Mouse (Mus musculus) CH12.LX (cell line): ENCODE measurements around the gene Eif5b. TPM values are rescaled to one million over a fixed set of nuclear protein-coding genes. Genes with fewer than 3 reads are reported as not detected.
A peak's percentile ranks its signal among the peaks of the same experiment; 100 is the strongest.

Experiments used
- DNase-seq: peaks from one replicate; pipeline ENCODE4 v3.0.0-alpha.2; 2013; ENCODE audit errors: extremely low read depth
- H3K27ac ChIP-seq: 2 replicates; pipeline ENCODE4 v1.5.1; 2012; ENCODE audit warnings: low read depth, mild to moderate bottlenecking, control low read depth, moderate library complexity; ENCODE audit not compliant: insufficient read depth
- H3K27me3 ChIP-seq: replicated peaks from 2 replicates; pipeline ENCODE3; 2012; ENCODE audit warnings: inconsistent platforms
- H3K36me3 ChIP-seq, 2 experiments: replicated peaks in 1 of 2; 2 replicates each; pipeline versions ENCODE3 to v1.6.1; 2012; ENCODE audit warnings: inconsistent platforms in 1 of 2, low read length in 1 of 2, mild to moderate bottlenecking in 1 of 2, mixed read lengths in 1 of 2, moderate library complexity in 1 of 2; ENCODE audit not compliant: control insufficient read depth in 1 of 2, insufficient read depth in 1 of 2
- H3K4me1 ChIP-seq, 2 experiments: 2 replicates each; pipeline ENCODE4 v1.6.1; 2012; ENCODE audit warnings: inconsistent platforms in 1 of 2, moderate library complexity in 1 of 2; ENCODE audit not compliant: insufficient read depth in 2 of 2, control insufficient read depth in 1 of 2
- H3K4me2 ChIP-seq: 2 replicates; pipeline ENCODE4 v1.6.1; 2012; ENCODE audit warnings: low read depth, mild to moderate bottlenecking, control low read depth; ENCODE audit not compliant: poor library complexity, insufficient read depth, severe bottlenecking
- H3K4me3 ChIP-seq, 3 experiments: fragments of 150-350 bp in 1 of 3; sonication (generic) in 1 of 3; replicated peaks in 1 of 3; 2 replicates each; pipeline versions ENCODE3 to v1.5.1; 2011 to 2012; ENCODE audit warnings: low read depth in 2 of 3, low read length in 2 of 3, mild to moderate bottlenecking in 2 of 3, moderate library complexity in 2 of 3, control low read depth in 1 of 3, improper control_type of control experiment in 1 of 3, inconsistent platforms in 1 of 3, mixed read lengths in 1 of 3; ENCODE audit not compliant: poor library complexity in 1 of 3
- H3K79me2 ChIP-seq: replicated peaks from 2 replicates; pipeline ENCODE4 v1.6.1; 2012; ENCODE audit warnings: mild to moderate bottlenecking, moderate library complexity; ENCODE audit not compliant: control insufficient read depth, poor library complexity, insufficient read depth, severe bottlenecking; ENCODE audit errors: extremely low read depth
- H3K9ac ChIP-seq: 2 replicates; pipeline ENCODE4 v1.6.1; 2012; ENCODE audit warnings: low read depth, mild to moderate bottlenecking, control low read depth, moderate library complexity; ENCODE audit not compliant: insufficient read depth
- H3K9me3 ChIP-seq: replicated peaks from 2 replicates; pipeline ENCODE3; 2012; ENCODE audit warnings: low read length, inconsistent platforms, mixed read lengths
- BHLHE40 ChIP-seq: IDR thresholded peaks from 2 replicates; pipeline ENCODE4 v1.6.1; 2011; ENCODE audit warnings: mild to moderate bottlenecking, low read depth, low read length, improper control_type of control experiment
- CHD1 ChIP-seq: IDR thresholded peaks from 2 replicates; pipeline ENCODE4 v1.6.1; 2012; ENCODE audit warnings: low read depth, low read length, improper control_type of control experiment, inconsistent platforms
- CHD2 ChIP-seq: IDR thresholded peaks from 2 replicates; pipeline ENCODE4 v1.6.1; 2011; ENCODE audit warnings: low read length, improper control_type of control experiment
- CTCF ChIP-seq, 2 experiments: IDR thresholded peaks in 1 of 2; conservative IDR thresholded peaks in 1 of 2; 2 replicates each; pipeline ENCODE4 v1.5.1; 2011 to 2012; ENCODE audit warnings: low read depth in 2 of 2, low read length in 2 of 2, improper control_type of control experiment in 1 of 2, inconsistent platforms in 1 of 2, mild to moderate bottlenecking in 1 of 2, moderate library complexity in 1 of 2
- E2F4 ChIP-seq: IDR thresholded peaks from 2 replicates; pipeline ENCODE4 v1.6.1; 2011; ENCODE audit warnings: low read depth, low read length, improper control_type of control experiment; ENCODE audit not compliant: insufficient replicate concordance
- ELF1 ChIP-seq: IDR thresholded peaks from 2 replicates; pipeline ENCODE4 v1.6.1; 2014; ENCODE audit warnings: low read depth, mild to moderate bottlenecking, inconsistent platforms, low read length, improper control_type of control experiment
- EP300 ChIP-seq: IDR thresholded peaks from 2 replicates; pipeline ENCODE4 v1.6.1; 2011; ENCODE audit warnings: low read length, improper control_type of control experiment
- ETS1 ChIP-seq: conservative IDR thresholded peaks from 2 replicates; pipeline ENCODE4 v1.6.1; 2012; ENCODE audit warnings: low read depth, mild to moderate bottlenecking, inconsistent platforms, low read length, improper control_type of control experiment, moderate library complexity
- GABPA ChIP-seq: IDR thresholded peaks from 2 replicates; pipeline ENCODE4 v1.6.1; 2012; ENCODE audit warnings: low read depth, low read length, improper control_type of control experiment, inconsistent platforms; ENCODE audit not compliant: insufficient replicate concordance
- HCFC1 ChIP-seq: IDR thresholded peaks from 2 replicates; pipeline ENCODE4 v1.6.1; 2012; ENCODE audit warnings: low read depth, mild to moderate bottlenecking, inconsistent platforms, low read length, improper control_type of control experiment
- IRF4 ChIP-seq: IDR thresholded peaks from 2 replicates; pipeline ENCODE4 v1.6.1; 2014; ENCODE audit warnings: low read depth, mild to moderate bottlenecking, inconsistent platforms, low read length, improper control_type of control experiment
- JUN ChIP-seq: IDR thresholded peaks from 2 replicates; pipeline ENCODE4 v1.6.1; 2011; ENCODE audit warnings: low read depth, mild to moderate bottlenecking, low read length, improper control_type of control experiment, moderate library complexity; ENCODE audit not compliant: insufficient read depth
- JUND ChIP-seq: conservative IDR thresholded peaks from 2 replicates; pipeline ENCODE4 v1.6.1; 2011; ENCODE audit warnings: low read depth, low read length, improper control_type of control experiment
- KAT2A ChIP-seq: IDR thresholded peaks from 2 replicates; pipeline ENCODE4 v1.6.1; 2012; ENCODE audit warnings: low read length, improper control_type of control experiment, inconsistent platforms; ENCODE audit not compliant: insufficient replicate concordance
- MAFK ChIP-seq: IDR thresholded peaks from 2 replicates; pipeline ENCODE4 v1.6.1; 2011; ENCODE audit warnings: low read length, improper control_type of control experiment; ENCODE audit not compliant: insufficient replicate concordance
- MAX ChIP-seq: IDR thresholded peaks from 2 replicates; pipeline ENCODE4 v1.6.1; 2011; ENCODE audit warnings: low read length, improper control_type of control experiment
- MAZ ChIP-seq: IDR thresholded peaks from 2 replicates; pipeline ENCODE4 v1.6.1; 2012; ENCODE audit warnings: low read depth, mild to moderate bottlenecking, inconsistent platforms, low read length, improper control_type of control experiment, moderate library complexity
- MEF2A ChIP-seq: IDR thresholded peaks from 2 replicates; pipeline ENCODE4 v1.6.1; 2014; ENCODE audit warnings: low read depth, mild to moderate bottlenecking, inconsistent platforms, low read length, improper control_type of control experiment, borderline replicate concordance
- MXI1 ChIP-seq: IDR thresholded peaks from 2 replicates; pipeline ENCODE4 v1.6.1; 2011; ENCODE audit warnings: mild to moderate bottlenecking, low read depth, low read length, improper control_type of control experiment
- MYC ChIP-seq: IDR thresholded peaks from 2 replicates; pipeline ENCODE4 v1.6.1; 2011; ENCODE audit warnings: low read depth, mild to moderate bottlenecking, improper control_type of control experiment, low read length
- NELFE ChIP-seq: IDR thresholded peaks from 2 replicates; pipeline ENCODE4 v1.6.1; 2011; ENCODE audit warnings: low read depth, low read length, improper control_type of control experiment
- NRF1 ChIP-seq: IDR thresholded peaks from 2 replicates; pipeline ENCODE4 v1.6.1; 2014; ENCODE audit warnings: low read depth, mild to moderate bottlenecking, inconsistent platforms, low read length, improper control_type of control experiment, moderate library complexity
- PAX5 ChIP-seq: IDR thresholded peaks from 2 replicates; pipeline ENCODE4 v1.6.1; 2012; ENCODE audit warnings: low read length, inconsistent platforms, mixed read lengths
- POLR2A ChIP-seq: IDR thresholded peaks from 2 replicates; pipeline ENCODE4 v1.6.1; 2011; ENCODE audit warnings: low read depth, mild to moderate bottlenecking, improper control_type of control experiment, low read length
- POLR2AphosphoS2 ChIP-seq: IDR thresholded peaks from 2 replicates; pipeline ENCODE4 v1.6.1; 2011; ENCODE audit warnings: low read depth, low read length, improper control_type of control experiment
- RAD21 ChIP-seq: IDR thresholded peaks from 2 replicates; pipeline ENCODE4 v1.6.1; 2011; ENCODE audit warnings: low read depth, mild to moderate bottlenecking, low read length, improper control_type of control experiment, moderate library complexity
- RCOR1 ChIP-seq: conservative IDR thresholded peaks from 2 replicates; pipeline ENCODE4 v1.6.1; 2012; ENCODE audit warnings: low read depth, mild to moderate bottlenecking, inconsistent platforms, low read length, improper control_type of control experiment
- SIN3A ChIP-seq: IDR thresholded peaks from 2 replicates; pipeline ENCODE4 v1.6.1; 2012; ENCODE audit warnings: low read length, improper control_type of control experiment, inconsistent platforms
- SMC3 ChIP-seq: IDR thresholded peaks from 2 replicates; pipeline ENCODE4 v1.6.1; 2011; ENCODE audit warnings: low read depth, low read length, improper control_type of control experiment
- TBP ChIP-seq: conservative IDR thresholded peaks from 2 replicates; pipeline ENCODE4 v1.6.1; 2011; ENCODE audit warnings: low read depth, low read length, improper control_type of control experiment
- TCF12 ChIP-seq: IDR thresholded peaks from 2 replicates; pipeline ENCODE4 v1.6.1; 2014; ENCODE audit warnings: low read depth, mild to moderate bottlenecking, inconsistent platforms, low read length, improper control_type of control experiment
- UBTF ChIP-seq: IDR thresholded peaks from 2 replicates; pipeline ENCODE4 v1.6.1; 2012; ENCODE audit warnings: low read depth, mild to moderate bottlenecking, inconsistent platforms, low read length, improper control_type of control experiment, moderate library complexity
- USF1 ChIP-seq: IDR thresholded peaks from 2 replicates; pipeline ENCODE4 v1.6.1; 2014; ENCODE audit warnings: low read depth, mild to moderate bottlenecking, inconsistent platforms, low read length, improper control_type of control experiment
- USF2 ChIP-seq: conservative IDR thresholded peaks from 2 replicates; pipeline ENCODE4 v1.6.1; 2011; ENCODE audit warnings: low read depth, low read length, improper control_type of control experiment
- ZC3H11A ChIP-seq: IDR thresholded peaks from 2 replicates; pipeline ENCODE4 v1.6.1; 2012; ENCODE audit warnings: low read depth, mild to moderate bottlenecking, inconsistent platforms, low read length, improper control_type of control experiment
- ZKSCAN1 ChIP-seq: IDR thresholded peaks from 2 replicates; pipeline ENCODE4 v1.6.1; 2012; ENCODE audit warnings: low read depth, inconsistent platforms, low read length, improper control_type of control experiment, borderline replicate concordance
- ZMIZ1 ChIP-seq: IDR thresholded peaks from 2 replicates; pipeline ENCODE4 v1.6.1; 2012; ENCODE audit warnings: low read depth, mild to moderate bottlenecking, inconsistent platforms, low read length, improper control_type of control experiment
- ZNF384 ChIP-seq: IDR thresholded peaks from 2 replicates; pipeline ENCODE4 v1.6.1; 2012; ENCODE audit warnings: low read depth, low read length, improper control_type of control experiment, inconsistent platforms
- dilution Hi-C: fragments of 300-500 bp; cut with MboI; formaldehyde crosslinking; loops from 2 replicates; pipeline ENCODE4 v1.14.3; 2020; ENCODE audit warnings: low sequenced_read_pairs; ENCODE audit not compliant: extremely low pct_unique_long_range_greater_than_20kb, extremely low pct_ligation_motif_present
- in situ Hi-C: fragments of 300-500 bp; cut with MboI; formaldehyde crosslinking; loops from 3 replicates; pipeline ENCODE4 v1.14.3; 2019; ENCODE audit warnings: low sequenced_read_pairs, low pct_ligation_motif_present, low pct_unique_long_range_greater_than_20kb, mixed read lengths
- polyA plus RNA-seq: library from polyadenylated mRNA; unstranded; fragments of >175 nt; gene quantifications from 2 replicates; pipeline ENCODE4 v1.2.1, GENCODE M21; 2012; ENCODE audit warnings: low read depth; ENCODE audit not compliant: insufficient read length
- total RNA-seq, 2 experiments: library from RNA; depleted of rRNA; stranded (reverse); fragments of 300-350 nt in 1 of 2; fragments of >200 nt in 1 of 2; gene quantifications; 2 replicates each; pipeline ENCODE4 v1.2.3; 2012 to 2014

The Eif5b gene
- total and polyA plus RNA-seq, 3 experiments = 22.2 to 101 (median 29.8) TPM

- TF ChIP-seq RAD21 (no peak), ETS1 (no peak; the same call in 1 of the 2 replicates), MEF2A (peak; percentile 17; the same call in 1 of the 2 replicates), ZMIZ1 (peak; percentile 84; the same call in 1 of the 2 replicates), RCOR1 (no peak), MXI1 (peak; percentile 81; the same call in 1 of the 2 replicates), SIN3A (peak; percentile 80; the same call in 1 of the 2 replicates), USF1 (peak; percentile 94), JUN (no peak), JUND (no peak), HCFC1 (peak; percentile 95), POLR2AphosphoS2 (peak; percentile 85; the same call in 1 of the 2 replicates), MAFK (no peak), BHLHE40 (peak; percentile 59), TBP (peak; percentile 90), POLR2A (peak; percentile 93), UBTF (peak; percentile 50; the same call in 1 of the 2 replicates), MAZ (no peak), SMC3 (no peak), ELF1 (peak; percentile 98), USF2 (peak; percentile 85), CTCF (conservative IDR thresholded peaks at IDR 0.05 in 1 of 2, IDR thresholded peaks at IDR 0.05 in 1 of 2; ENCODE audit: low read depth in 2 of 2, low read length in 2 of 2) (no peak), CHD1 (no peak), PAX5 (no peak), ZKSCAN1 (no peak), NRF1 (peak; percentile 88), MYC (peak; percentile 64; the same call in 1 of the 2 replicates), TCF12 (peak; percentile 54), MAX (peak; percentile 92), NELFE (peak; percentile 93), ZNF384 (no peak), CHD2 (peak; percentile 98), IRF4 (no peak), E2F4 (no peak), GABPA (peak; percentile 34; the same call in 1 of the 2 replicates), EP300 (no peak), ZC3H11A (no peak), KAT2A (peak; percentile 91; the same call in 1 of the 2 replicates)
- Histone ChIP-seq H3K27me3 (no peaks in the 10 kb centered on the region), H3K27ac (peak overlapping the region; percentile 78), H3K4me2 (peak overlapping the region; percentile 96), H3K79me2 (peaks cover 58% of the 10 kb centered on the region), H3K4me3 (peak overlapping the region; percentile 81 to 97 (median 82)), H3K9ac (peak overlapping the region; percentile 87), H3K4me1 (peaks cover 5 to 20% of the 10 kb centered on the region in 2 experiments; a peak in 3 of 4 replicates), H3K36me3 (peaks cover 29 to 43% of the 10 kb centered on the region in 2 experiments), H3K9me3 (no peaks in the 10 kb centered on the region)
- DNase-seq = peak; percentile 99
- in situ Hi-C loops (no loop called here), dilution Hi-C loops (no loop called here)
These were observed 829 bp upstream of the Eif5b start for GRCm38 (mm10) chr1:37996877-37997484.
